Mouse (Mus musculus) c-Kit-negative CD71-positive TER-119-positive erythroid progenitor cells, embryonic 14.5 days (primary cell): ENCODE results near the gene Ndufb5.
"Not testable (repeated sequence)": the region's sequence is repeated elsewhere in the genome, so short reads cannot be mapped to it uniquely, and the experiment has no call there.

ENCODE experiments used
- DNase-seq: peaks from one replicate; pipeline ENCODE4 v3.0.0-alpha.2; 2013; ENCODE audit warnings: low read depth, low spot score

The Ndufb5 gene

DNA sequence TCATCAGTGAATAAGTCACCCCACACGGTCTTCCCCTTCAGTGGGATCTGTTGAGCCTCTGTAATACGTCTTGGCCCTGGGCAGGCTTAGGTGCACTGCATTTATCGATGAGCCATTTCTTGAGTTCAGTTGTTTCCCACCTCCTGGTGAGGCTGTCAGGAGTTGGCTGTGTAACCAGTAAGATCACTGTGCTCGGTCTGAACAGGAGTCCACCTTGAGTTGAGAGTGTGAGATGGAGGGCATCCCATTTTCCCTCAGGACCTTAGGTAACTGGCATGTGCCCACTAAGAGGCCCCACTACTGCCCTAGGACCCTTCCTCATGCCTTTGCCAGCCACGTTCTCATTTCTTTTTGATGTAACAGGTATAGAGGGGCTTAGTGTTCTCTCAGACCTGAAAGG, 10.8 kb upstream of the Ndufb5 start:
- no peak for DNase-seq

DNA sequence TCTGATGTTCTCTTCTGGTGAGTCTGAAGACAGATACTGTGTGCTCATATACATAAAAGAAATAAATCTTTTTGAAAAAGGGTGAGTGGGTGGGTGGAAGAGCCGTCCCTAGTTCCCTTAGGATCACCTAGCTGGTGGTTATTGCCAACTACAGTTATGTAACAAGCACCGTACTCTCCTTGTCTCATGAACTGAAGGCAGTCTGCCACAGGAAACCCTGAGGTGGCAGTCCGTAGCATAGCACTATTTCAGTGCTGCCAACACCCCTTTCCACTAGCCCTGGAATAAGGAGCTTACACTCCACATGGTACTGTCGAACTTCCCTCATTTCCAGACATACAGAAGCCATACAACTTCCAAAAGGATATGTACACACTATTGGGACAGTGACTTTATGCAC, 8.9 kb upstream of the Ndufb5 start:
- no peak for DNase-seq

DNA sequence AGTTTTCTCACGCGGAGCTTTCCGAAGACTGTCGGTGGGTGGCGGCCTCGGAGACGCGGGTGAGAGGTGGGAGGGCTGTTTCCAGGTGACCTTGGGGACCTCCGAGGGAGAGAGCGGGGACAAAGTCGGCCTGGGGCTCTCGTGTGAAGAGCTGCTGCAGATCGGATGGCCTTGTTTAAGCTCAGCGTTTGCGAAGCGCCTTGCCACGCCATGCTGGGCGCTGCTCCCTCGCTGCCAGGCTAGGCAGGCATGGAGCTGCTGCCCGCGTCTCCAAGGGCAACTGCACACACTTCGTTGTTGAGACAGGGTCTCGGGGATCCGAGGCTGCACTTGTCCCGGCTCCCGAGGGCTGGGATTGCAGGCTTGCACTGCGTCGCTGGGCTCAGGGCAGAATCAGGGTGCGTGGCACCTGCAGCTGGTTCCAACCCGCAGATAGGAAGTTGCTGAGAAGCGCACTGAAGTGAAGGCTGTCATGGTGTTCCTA, 424 bp downstream of the Ndufb5 start, which contains the start of gene Mrpl47:
TSS of gene Mrpl47 (minus strand) at position 434 of the 484 bp plus-strand sequence.
- no peak for DNase-seq

DNA sequence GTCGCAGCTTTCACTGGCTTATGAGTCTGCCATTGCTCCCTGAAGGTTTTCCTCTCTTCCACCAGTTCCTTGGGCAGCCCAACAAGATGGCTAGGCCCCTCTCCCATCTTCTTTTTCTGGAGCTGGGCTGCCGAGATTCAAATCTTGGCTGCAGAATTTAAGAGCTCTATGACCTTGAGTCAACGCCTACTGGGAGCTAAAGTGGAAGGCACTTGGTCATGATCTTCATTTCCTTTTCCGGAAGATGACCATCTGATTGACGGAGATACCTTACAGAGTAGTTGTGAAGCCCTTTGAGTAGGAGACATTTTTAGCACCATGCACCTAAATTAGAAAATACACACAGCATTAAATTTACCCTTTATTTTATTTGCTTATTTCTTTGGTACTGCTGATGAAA, 1.8 kb downstream of the Ndufb5 start:
- DNase-seq, result no peak

DNA sequence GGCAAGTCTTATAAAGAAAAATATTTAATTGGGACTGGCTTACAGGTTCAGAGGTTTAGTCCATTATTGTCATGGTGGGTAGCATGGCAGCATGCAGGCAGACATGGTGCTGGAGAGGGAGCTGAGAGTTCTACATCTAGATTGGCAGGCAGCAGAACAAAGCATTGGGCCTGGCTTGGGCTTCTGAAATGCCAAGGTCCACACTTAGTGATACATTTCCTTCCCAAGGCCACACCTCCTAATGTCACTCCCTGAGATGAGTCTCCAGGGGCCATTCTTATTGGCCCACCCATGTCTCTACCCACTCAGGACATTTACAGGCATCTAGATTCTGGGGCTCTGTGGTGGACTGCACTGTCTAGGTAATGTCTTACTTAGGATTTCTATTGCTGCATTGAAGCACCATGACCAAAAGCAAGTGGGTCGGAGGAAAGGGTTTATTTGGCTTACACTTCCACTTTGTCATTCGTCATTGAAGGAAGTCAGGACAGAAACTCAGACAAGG, 5.5 kb downstream of the Ndufb5 start:
- DNase-seq, result no peak

DNA sequence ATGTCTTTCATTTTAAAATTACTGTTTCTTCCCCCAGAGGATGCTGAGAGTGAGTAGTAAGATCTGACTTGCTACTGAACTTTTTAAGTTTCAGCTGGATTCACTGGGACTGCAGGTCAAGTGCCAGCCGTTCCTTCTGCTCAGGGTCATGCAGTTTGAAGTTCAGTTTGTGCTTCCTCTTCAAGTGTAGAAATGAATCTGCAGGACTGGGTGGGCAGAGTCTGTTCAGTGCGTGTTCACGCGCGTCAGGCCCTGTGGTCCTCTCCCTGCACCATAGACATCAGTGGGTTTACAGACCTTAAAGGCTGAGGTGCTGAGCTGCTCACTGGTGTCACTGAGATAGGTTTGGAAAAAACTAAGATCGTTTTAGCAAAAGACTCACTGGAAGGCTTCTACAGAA, 8.2 kb downstream of the Ndufb5 start:
- no peak for DNase-seq

DNA sequence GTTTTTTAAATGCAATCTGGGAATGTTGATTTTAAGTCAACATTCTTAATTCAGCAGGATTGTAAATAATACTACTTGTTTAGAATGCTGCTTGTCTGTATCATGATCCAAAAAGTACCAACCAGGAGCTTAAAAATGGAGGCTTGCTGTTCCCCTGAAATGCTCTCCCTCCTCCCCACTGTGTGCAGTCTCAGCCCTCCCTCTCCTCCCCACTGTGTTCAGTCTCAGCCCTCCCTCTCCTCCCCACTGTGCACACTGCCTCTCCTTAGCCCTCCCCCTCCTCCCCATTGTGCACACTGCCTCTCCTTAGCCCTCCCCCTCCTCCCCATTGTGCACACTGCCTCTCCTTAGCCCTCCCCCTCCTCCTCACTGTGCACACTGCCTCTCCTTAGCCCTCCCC, 8.6 kb downstream of the Ndufb5 start:
- not testable (repeated sequence) for DNase-seq

DNA sequence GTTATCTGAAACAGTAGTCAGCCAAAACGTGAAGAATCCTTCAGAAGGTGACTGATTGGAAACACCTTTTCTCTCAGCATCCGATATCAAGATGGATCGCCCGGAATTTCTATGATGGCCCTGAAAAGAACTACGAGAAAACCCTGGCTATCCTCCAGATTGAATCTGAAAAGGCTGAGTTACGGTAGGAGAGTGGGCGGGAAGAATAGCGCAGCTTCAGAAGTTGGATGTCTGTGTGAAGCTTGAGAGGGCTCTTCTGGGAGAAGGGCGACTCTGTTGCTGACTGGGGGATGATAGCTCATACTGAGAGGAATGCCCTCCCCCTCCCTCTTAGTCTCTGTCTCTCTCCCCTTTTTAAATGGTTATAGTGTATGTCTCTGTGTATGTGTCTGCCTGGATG, 11.6 kb downstream of the Ndufb5 start:
- DNase-seq, result no peak

DNA sequence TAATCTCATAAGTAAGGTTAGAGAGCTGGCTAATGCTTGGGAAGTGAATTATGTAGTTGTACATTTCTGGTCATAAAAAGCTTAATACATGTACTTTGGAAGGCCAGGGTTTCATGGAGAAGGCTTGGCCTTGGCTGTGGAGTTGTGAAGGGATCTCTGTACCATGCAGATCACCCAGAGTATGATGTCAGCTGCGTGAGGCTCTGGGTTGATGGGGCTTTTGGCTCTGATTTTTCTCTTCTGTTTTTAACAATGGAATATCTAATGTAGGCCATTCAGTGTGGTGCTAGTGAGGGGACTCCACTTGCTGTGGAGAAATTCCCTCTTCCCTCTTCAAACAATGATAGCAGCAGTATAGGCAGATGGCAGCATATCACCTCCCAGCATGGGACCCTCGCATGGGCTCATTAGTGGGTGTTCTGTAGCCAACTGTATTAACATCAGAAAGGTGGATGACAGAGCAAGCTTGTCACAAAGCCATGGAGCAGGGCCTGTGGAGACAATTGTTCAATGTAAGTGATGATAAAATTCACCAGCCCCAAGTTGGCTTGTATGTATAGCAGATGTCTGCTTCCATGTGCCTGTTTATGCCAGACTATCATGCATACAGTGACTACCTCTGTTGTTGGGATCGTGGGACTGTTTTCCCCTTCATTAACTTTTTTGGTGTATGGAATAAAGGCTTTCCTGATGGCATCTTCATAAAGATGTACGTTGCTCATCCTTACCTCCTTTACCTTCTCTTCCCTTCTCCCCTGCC, 13.2 kb downstream of the Ndufb5 start:
- no peak for DNase-seq

DNA sequence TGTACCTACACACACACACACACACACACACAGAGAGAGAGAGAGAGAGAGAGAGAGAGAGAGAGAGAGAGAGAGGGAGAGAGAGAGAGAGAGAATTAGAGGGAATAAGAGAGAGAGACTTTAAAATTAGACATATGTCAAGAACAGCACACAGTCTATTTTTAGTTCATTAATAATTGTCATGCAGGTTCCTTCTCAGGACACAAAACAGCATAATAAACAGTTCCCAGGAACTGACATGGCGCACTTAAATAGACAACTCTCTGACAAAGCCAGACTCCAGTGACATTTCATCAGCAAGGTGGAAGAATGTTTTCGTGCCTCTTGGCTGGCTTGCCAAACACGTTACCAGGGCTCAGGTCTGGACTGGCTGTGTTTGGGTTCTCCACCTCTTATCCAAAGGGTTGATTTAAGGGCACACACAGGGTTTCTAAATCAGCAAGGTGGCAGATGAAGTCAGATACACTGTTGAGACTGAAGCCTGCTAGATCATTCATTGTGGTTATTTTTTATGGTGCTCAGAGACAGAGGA, 17.7 kb downstream of the Ndufb5 start:
- DNase-seq, result no peak

DNA sequence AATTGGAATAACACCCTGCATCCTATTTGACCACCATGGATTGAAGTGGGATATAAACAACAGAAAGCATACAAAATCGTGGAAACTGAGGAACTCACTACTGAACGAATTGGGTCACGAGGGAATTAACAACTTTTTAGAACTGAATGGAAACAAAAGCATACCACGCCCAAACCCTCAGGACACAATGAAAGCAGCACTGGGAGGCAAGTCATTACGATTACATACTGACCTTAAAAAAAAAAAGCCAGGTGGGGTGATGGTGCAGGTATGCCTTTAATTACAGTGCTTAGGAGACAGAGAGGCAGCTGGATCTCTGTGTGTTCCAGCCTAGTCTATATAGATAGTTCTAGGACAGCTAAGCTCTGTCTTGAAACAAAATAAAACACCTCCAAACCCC, 22.4 kb downstream of the Ndufb5 start:
- no peak for DNase-seq

DNA sequence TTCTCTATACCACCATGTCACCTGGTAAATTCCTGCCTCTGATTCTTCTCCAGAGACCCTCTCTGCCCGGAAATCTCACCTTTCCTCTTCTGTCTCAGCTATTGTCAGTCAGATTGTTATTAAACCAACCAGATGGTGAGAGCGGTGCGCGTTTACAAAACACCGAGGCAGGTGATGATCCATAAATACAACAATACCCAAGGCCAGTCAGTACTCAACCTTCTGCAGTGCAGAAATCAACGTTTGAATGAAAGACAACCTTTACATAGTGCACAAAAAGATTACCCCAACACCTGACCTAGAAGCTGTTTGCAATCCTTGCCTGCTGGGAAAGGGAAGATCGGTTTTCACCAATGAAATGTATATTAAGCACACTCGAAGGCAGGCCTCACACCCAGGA, 26.2 kb downstream of the Ndufb5 start:
- no peak for DNase-seq

DNA sequence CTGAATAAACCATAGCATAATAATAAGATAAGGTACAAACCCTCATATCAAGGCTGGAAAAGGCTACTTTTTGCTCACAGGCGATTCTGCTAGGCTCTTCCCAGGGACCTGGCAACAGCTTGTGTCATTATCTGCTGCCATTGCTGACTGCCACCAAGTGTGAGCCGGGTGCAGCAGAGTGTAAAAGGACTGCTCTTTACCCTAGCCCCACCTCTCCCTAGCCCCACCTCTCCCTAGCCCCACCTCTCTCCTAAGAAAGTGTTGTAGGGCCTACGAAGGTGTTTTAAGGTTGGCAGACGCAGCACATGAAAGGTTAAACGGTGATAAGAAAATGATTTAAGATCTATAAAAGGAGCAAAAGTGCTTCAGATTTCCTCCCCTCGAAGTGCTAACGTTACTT, 27.1 kb downstream of the Ndufb5 start:
- no peak for DNase-seq

DNA sequence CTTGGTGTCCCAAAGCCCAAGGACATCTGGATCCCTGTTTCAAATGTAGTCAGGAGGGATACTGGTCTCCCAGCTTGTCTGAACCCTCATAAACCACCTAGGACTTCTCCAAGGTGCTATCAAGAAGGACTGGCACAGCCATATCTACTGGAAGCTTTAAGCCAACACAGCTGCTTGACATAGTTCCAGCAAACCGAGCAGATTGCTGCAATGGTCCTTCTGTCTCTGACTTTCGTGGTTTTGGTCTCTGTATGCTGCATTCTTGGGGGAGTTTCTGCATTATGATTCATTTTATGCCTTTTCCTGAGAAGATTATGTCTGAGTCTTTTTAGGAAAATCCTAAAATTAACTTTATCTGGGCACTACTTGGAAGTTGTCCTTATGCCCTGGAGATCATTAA, 34.0 kb downstream of the Ndufb5 start:
- no peak for DNase-seq
